Mouse (Mus musculus) kidney, adult 2 months (tissue): Measurements from ENCODE around the gene Hnrnpa0.

ENCODE experiments used
- CTCF ChIP-seq: fragments of 200-500 bp; conservative IDR thresholded peaks from 2 replicates; pipeline ENCODE4 v1.5.1; 2011; ENCODE audit warnings: low read depth, mild to moderate bottlenecking, control low read depth, low read length, moderate library complexity, mixed read lengths; ENCODE audit not compliant: insufficient read depth, insufficient read length
- POLR2A ChIP-seq: fragments of 200-500 bp; IDR thresholded peaks from one replicate; pipeline ENCODE4 v1.6.1; 2011; ENCODE audit warnings: low read depth, low read length, control low read depth

DNA sequence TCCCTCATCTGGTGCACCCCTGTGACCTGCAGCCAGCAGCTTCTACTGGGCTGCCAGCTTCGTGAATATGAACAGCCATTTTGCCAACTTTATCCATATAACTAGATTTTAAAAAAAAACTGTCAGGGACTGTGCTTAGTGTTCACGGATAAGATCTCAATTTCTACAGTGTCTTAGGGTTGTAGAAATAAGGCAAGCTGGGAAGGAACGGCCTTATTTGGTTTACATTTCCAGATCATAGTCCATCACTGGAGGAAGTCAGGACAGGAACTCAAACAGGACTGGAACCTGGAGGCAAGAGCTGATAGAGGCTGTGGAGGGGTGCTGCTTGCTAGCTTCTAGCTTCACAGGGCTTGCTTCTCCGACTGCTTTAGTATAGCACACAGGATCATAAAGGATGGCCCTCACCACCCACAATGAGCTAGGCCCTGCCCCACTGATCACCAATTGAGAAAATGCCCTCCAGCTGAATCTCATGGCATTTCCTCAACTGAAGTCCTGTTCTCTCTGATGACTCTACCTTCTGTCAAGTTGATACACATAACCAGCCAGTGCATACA lies 1.4 kb upstream of the Hnrnpa0 start:
- TF ChIP-seq POLR2A (no peak), CTCF (no peak)
